Mouse (Mus musculus): ENCODE results near the gene Taok3. TPM values are rescaled to one million over a fixed set of nuclear protein-coding genes. Genes with fewer than 3 reads are reported as not detected.
A peak's percentile ranks its signal among the peaks of the same experiment; 100 is the strongest.
"Not testable (repeated sequence)": the region's sequence is repeated elsewhere in the genome, so short reads cannot be mapped to it uniquely, and the experiment has no call there.

The Taok3 gene
- polyA plus RNA-seq, 1 experiment from 2014 or later: 8.0 TPM

DNA sequence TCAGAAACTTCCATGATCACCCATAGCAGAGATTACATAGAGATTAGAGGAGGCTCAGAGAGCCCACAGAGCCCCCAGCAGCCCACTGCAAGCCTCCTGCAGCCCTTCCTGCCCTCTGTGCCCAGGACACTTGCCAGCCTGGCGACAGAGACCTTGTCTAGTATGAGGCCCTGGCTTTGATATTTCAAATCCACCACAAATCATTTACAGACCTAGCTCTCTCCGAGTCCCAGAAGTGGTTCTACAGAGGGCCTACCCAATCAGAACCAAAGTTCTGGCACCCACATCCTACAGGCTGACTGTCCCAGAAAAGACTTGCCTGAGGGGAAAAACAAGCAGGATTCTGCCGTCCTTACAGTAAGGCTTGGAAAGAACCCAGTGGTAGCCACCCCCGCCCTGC, 165.3 kb downstream of the Taok3 start:
- H3K36me3 ChIP-seq: peaks cover 50% of the 10 kb centered on the region
- no peaks in the 10 kb centered on the region for H3K27me3 ChIP-seq
- no peak overlapping the region for H3K4me3 ChIP-seq (replicated peaks)
- WGBS: 66% methylated on average over 4 of the region's 4 CpGs
- H3K27ac ChIP-seq: no peak overlapping the region
- peaks cover 33% of the 10 kb centered on the region for H3K4me1 ChIP-seq (replicated peaks)
- 0 out of 2 replicates have a peak overlapping the region, but pooled peaks have one; percentile 70 for H3K4me2 ChIP-seq
- ATAC-seq (ENCODE audit: insufficient number of reproducible peaks, insufficient read depth, low FRiP score, low TSS enrichment, low read depth): no peak
- peaks cover 3% of the 10 kb centered on the region; the same call in 1 of the 2 replicates for H3K9me3 ChIP-seq
- no peak overlapping the region for H3K9ac ChIP-seq (replicated peaks)

DNA sequence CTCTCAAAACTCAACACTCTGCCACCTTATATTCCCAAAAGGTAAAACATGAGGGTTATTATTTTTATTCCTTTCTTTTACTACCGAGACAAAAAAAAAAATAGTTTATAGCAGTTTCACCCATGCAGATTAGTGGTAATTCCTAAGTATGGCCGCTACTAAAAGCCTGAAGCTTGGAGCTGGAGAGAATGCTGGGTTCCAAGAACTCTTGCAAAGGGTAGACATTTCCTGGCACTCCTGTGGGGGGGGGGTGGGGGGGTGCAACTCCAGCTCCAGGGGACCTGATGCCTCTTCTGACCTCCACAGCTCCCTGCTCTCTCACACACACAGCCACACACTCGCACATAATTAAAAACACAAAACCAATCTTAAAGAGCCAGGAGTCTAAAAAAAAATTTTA, 166.4 kb downstream of the Taok3 start:
- no peak for ATAC-seq (ENCODE audit: insufficient number of reproducible peaks, insufficient read depth, low FRiP score, low TSS enrichment, low read depth)
- Histone ChIP-seq H3K4me2 (peak overlapping the region; percentile 70), H3K36me3 (peaks cover 43% of the 10 kb centered on the region), H3K27ac (peak overlapping the region; percentile 80; the same call in 1 of the 2 replicates), H3K9me3 (peaks cover 3% of the 10 kb centered on the region; the same call in 1 of the 2 replicates), H3K4me3 (replicated peaks) (peak overlapping the region; percentile 73), H3K9ac (replicated peaks) (peak overlapping the region; percentile 88), H3K27me3 (no peaks in the 10 kb centered on the region), H3K4me1 (replicated peaks) (peaks cover 33% of the 10 kb centered on the region)
- WGBS: 47% methylated on average over 3 of the region's 3 CpGs

DNA sequence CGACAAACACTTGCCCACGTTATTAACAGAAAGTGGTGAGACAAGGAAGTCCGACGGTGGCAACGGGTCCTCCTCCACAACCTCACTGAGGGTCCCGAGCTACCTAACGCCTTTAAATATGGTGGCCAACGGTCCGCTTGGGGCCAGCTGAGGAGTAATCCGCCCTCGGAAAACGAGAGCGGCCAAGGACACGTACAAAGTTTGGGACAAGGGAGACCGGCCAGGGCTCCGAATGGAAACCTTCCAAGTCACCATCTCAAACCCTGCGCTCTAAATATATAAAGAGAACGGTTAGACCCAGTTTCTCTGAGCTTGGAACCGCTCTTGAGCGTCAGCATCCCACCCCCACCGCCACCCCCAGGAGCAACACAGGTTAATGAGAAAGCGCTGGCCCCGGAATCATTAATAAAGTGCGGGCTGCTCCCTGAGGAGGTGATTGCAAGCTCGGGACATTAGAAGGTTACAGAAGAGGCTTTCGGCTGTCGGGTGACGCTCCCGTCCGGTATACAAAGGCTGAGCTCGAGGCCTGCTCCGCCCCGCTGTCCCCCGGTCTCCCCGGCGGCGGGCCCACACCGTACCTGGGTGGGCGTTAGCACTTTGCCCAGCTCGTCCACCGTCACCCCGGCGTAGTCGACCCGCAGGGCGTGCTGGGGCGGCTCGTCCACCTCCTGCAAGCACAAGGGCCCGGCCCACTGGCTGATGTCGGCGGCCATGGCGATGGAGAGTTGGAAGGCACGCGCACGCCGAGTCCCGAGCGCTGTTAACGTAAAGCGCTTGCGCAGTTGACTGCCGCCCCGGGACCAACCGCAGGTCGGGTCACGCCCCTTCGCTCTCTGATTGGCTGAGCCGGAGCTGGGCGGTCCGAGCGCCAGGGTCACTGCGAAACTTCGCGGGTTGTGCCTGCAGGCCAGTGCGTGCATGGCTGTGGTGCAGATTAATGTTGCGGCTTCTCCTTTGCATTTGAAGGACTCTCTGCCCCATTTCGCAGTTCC, 167.2 kb downstream of the Taok3 start, which contains the start of gene Pebp1:
Gene Pebp1 (minus strand): TSS at position 795 of the 992 bp plus-strand sequence.
- Histone ChIP-seq H3K9ac (replicated peaks) (peak within 1 kb of the TSS; percentile 88), H3K4me2 (peak within 1 kb of the TSS; percentile 70), H3K27me3 (no peaks in the 10 kb centered on the region), H3K36me3 (peaks cover 34% of the 10 kb centered on the region), H3K4me3 (replicated peaks) (peak within 1 kb of the TSS; percentile 73), H3K27ac (peak within 1 kb of the TSS; percentile 80), H3K9me3 (peaks cover 3% of the 10 kb centered on the region; the same call in 1 of the 2 replicates), H3K4me1 (replicated peaks) (peaks cover 33% of the 10 kb centered on the region)
- peak; percentile 94 for ATAC-seq (ENCODE audit: insufficient number of reproducible peaks, insufficient read depth, low FRiP score, low TSS enrichment, low read depth)
- under 1% methylated on average over 77 of the region's 77 CpGs for WGBS

DNA sequence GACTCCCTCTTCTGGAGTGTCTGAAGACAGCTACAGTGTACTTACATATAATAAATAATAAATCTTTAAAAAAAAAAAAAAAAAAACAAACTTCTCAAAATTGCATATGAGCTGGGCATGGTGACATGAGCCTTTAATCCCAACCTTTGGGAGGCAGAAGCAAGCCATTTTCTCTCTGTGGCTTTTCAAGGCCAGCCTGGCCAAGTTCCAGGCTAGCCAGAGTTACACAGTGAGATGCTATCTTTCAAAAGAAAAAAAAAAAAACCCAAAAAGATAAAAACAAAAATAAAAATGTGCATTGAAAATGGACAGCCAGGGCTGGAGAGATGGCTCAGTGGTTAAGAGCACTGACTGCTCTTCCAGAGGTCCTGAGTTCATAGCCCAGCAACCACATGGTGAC, 169.7 kb downstream of the Taok3 start:
- H3K4me2 ChIP-seq: no peak overlapping the region
- peaks cover 3% of the 10 kb centered on the region; the same call in 1 of the 2 replicates for H3K9me3 ChIP-seq
- no peak overlapping the region for H3K9ac ChIP-seq (replicated peaks)
- no peak for ATAC-seq (ENCODE audit: insufficient number of reproducible peaks, insufficient read depth, low FRiP score, low TSS enrichment, low read depth)
- no peaks in the 10 kb centered on the region for H3K27me3 ChIP-seq
- peaks cover 14% of the 10 kb centered on the region for H3K36me3 ChIP-seq
- H3K27ac ChIP-seq: no peak overlapping the region
- H3K4me3 ChIP-seq (replicated peaks): no peak overlapping the region
- H3K4me1 ChIP-seq (replicated peaks): peaks cover 28% of the 10 kb centered on the region

DNA sequence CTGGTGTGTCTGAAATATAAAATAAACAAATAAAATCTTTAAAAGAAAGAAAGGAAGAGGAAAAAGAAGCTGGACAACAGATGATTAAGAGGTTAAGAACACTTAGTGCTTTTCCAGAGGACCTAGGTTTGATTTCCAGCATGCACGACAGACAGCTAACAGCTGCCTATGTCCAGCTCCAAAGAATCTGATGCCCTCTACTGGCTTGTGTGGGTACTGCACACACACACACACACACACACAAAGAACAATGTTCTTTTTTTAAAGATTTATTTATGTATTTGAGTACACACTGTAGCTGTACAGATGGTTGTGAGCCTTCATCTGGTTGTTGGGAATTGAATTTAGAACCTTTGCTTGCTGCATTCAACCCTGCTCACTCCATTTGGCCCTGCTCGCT, 170.2 kb downstream of the Taok3 start:
- H3K36me3 ChIP-seq: peaks cover 9% of the 10 kb centered on the region
- ATAC-seq (ENCODE audit: insufficient number of reproducible peaks, insufficient read depth, low FRiP score, low TSS enrichment, low read depth): no peak
- peaks cover 3% of the 10 kb centered on the region; the same call in 1 of the 2 replicates for H3K9me3 ChIP-seq
- 92% methylated on average over 2 of the region's 2 CpGs for WGBS
- no peak overlapping the region for H3K9ac ChIP-seq (replicated peaks)
- H3K4me2 ChIP-seq: no peak overlapping the region
- H3K4me1 ChIP-seq (replicated peaks): peaks cover 24% of the 10 kb centered on the region
- no peaks in the 10 kb centered on the region for H3K27me3 ChIP-seq
- no peak overlapping the region for H3K27ac ChIP-seq
- H3K4me3 ChIP-seq (replicated peaks): no peak overlapping the region

DNA sequence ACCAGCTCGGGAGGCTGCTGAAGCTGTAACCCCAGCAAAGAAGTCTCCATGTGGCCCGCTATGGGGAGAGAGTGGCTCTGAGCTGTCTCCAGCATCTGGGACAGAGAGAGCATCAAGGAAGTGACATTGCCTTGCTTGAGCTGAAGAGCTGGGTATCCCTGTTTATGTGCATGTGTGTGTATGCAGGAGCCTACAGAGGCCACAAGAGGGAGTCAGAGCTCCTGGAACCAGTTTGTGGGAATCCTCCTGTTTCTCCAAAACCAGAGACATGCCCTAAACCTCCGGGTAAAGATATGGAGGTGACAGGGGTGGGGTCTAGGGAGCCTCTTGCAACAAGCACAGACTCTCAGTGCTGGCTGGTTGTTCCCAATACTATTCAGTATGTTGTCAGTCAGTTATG, 171.4 kb downstream of the Taok3 start:
- no peak for ATAC-seq (ENCODE audit: insufficient number of reproducible peaks, insufficient read depth, low FRiP score, low TSS enrichment, low read depth)
- no peak overlapping the region for H3K4me2 ChIP-seq
- H3K9ac ChIP-seq (replicated peaks): no peak overlapping the region
- peaks cover 11% of the 10 kb centered on the region for H3K4me1 ChIP-seq (replicated peaks)
- H3K36me3 ChIP-seq: no peaks in the 10 kb centered on the region
- no peak overlapping the region for H3K4me3 ChIP-seq (replicated peaks)
- WGBS: 89% methylated on average over 3 of the region's 3 CpGs
- H3K27me3 ChIP-seq: no peaks in the 10 kb centered on the region
- no peak overlapping the region for H3K27ac ChIP-seq
- peaks cover 3% of the 10 kb centered on the region; the same call in 1 of the 2 replicates for H3K9me3 ChIP-seq

DNA sequence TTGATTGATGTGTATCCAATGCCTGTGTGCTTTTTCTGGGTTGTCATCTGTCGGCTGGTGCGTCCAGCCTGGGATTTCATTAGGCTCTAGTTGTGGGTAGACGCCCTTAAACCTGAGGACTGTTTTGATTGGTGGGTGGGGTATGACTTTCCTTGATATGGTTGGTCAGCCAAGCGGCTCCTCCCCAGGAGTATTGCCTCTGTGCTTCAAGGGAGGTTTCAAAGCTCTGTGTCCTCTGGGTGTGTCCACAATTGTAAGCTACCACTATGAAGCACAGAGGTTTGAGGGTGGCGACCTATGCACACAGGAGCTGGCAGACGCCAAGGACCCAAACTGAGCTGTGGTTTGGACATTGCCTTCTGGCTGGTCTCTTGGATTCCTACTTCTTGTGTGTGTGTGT, 172.6 kb downstream of the Taok3 start:
- no peak for ATAC-seq (ENCODE audit: insufficient number of reproducible peaks, insufficient read depth, low FRiP score, low TSS enrichment, low read depth)
- H3K36me3 ChIP-seq: no peaks in the 10 kb centered on the region
- H3K4me1 ChIP-seq (replicated peaks): peaks cover 7% of the 10 kb centered on the region; the same call in 1 of the 2 replicates
- H3K4me3 ChIP-seq (replicated peaks): no peak overlapping the region
- H3K27me3 ChIP-seq: no peaks in the 10 kb centered on the region
- no peak overlapping the region for H3K4me2 ChIP-seq
- peaks cover 3% of the 10 kb centered on the region; the same call in 1 of the 2 replicates for H3K9me3 ChIP-seq
- 76% methylated on average over 6 of the region's 6 CpGs for WGBS
- H3K9ac ChIP-seq (replicated peaks): no peak overlapping the region
- no peak overlapping the region for H3K27ac ChIP-seq

DNA sequence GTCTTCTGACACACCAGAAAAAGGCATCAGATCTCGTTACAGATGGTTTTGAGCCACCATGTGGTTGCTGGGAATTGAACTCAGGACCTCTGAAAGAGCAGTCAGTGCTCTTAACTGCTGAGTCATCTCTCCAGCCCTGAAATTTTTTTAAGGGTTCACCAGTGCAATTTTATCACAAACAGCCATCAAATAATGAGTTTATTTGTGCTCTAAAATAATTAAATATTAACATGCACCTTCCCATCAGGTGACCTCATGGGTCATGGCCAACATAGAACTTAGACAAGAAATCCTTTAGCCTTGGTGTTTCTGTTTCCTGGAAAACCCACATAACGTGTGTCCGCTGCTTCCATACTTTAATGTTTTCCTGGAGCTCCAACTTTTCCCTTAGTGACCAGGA, 173.8 kb downstream of the Taok3 start:
- H3K27me3 ChIP-seq; H3K4me1 ChIP-seq (replicated peaks); H3K27ac ChIP-seq; H3K4me3 ChIP-seq (replicated peaks); ATAC-seq (ENCODE audit: insufficient number of reproducible peaks, insufficient read depth, low FRiP score, low TSS enrichment, low read depth); H3K4me2 ChIP-seq; H3K36me3 ChIP-seq; H3K9me3 ChIP-seq; H3K9ac ChIP-seq (replicated peaks): not testable (repeated sequence)
- 86% methylated on average over 3 of the region's 3 CpGs for WGBS

DNA sequence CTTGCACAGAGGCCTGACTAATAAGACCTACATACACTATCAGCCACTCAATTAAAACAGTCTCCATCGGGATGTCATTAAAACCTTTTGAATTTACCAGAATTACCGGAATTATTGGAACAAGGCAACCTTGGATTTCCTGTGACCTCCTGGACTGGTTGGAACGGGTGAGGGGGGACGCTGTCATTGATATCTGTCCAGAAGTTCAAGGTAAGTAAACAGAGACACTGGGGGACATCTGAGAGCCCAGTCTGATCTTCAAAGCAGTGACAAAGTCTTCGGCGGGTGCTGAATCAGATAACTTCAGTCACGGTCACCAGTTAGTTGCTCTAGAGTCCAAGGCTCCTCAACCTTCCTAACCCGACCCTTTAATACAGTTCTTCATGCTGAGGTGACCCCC, 175.1 kb downstream of the Taok3 start:
- Histone ChIP-seq H3K36me3 (no peaks in the 10 kb centered on the region), H3K27ac (no peak overlapping the region), H3K9ac (replicated peaks) (no peak overlapping the region), H3K27me3 (no peaks in the 10 kb centered on the region), H3K4me3 (replicated peaks) (no peak overlapping the region), H3K4me2 (no peak overlapping the region), H3K9me3 (peaks cover 2% of the 10 kb centered on the region; the same call in 1 of the 2 replicates), H3K4me1 (replicated peaks) (no peaks in the 10 kb centered on the region)
- ATAC-seq (ENCODE audit: insufficient number of reproducible peaks, insufficient read depth, low FRiP score, low TSS enrichment, low read depth): no peak
- WGBS: 94% methylated on average over 8 of the region's 8 CpGs

DNA sequence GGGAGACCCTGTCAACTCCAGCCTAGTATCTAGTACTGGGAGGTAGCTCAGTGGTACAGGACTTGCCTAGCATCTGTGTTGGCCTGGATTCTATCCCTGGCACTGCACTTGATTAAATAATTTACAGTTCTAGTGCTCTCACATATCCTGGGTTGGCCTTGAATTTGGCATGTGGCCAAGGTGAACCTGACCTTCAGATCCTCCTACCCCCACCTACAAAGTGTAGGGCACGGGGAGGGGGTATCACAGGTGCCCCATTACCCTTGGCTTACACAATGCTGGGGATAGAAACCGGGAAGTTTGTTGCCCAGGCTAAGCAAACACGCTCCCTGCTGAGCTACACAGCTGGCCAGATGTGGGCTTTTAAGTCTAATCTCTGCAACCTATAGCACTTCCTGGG, 183.0 kb downstream of the Taok3 start:
- no peaks in the 10 kb centered on the region for H3K4me1 ChIP-seq (replicated peaks)
- no peak overlapping the region for H3K9ac ChIP-seq (replicated peaks)
- ATAC-seq (ENCODE audit: insufficient number of reproducible peaks, insufficient read depth, low FRiP score, low TSS enrichment, low read depth): peak; percentile 15; the same call in 1 of the 2 replicates
- H3K9me3 ChIP-seq: no peaks in the 10 kb centered on the region; the same call in 1 of the 2 replicates
- no peaks in the 10 kb centered on the region for H3K36me3 ChIP-seq
- H3K4me3 ChIP-seq (replicated peaks): no peak overlapping the region
- no peak overlapping the region for H3K4me2 ChIP-seq
- 69% methylated on average over 3 of the region's 3 CpGs for WGBS
- H3K27ac ChIP-seq: no peak overlapping the region
- H3K27me3 ChIP-seq: no peaks in the 10 kb centered on the region

DNA sequence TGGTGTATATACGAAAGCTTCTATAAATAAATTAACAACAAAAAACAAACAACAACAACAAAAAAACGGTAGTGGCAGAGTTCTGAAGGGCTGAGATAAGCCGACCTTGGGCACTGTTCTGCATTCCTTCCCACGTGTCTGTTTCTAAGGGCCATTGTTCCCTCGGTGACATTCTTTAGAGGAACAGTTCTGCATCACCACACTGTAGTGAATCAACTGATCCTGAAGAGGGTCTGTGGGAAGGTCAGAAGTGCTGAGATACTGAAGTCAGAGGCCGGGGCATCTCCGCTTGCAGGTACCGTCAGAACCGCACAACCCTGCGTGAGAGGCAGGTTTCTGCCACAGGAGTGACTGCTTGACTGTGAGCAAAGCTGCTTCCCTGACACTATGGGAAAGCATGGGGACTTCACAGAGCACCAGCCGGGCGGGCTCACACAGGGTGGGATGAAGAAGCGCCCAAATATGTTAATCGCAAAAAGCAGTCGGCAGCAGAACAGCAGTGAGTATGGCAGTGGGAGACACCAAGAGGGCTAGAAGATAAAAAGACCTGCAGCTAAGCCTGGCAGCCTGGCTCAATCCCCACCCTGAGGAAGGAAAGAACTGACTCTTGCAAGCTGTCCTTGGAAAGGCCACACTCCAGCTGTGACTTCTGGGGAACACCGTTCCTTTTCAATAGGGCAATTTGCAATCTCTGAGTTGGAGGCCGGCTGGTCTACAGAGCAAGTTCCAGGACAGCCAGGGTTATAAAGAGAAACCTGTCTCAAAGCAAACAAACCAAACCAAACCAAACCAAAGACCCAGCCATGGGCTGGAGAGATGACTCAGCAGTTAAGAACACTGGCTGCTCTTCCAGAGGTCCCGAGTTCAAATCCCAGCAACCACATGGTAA, 184.0 kb downstream of the Taok3 start:
- H3K4me1 ChIP-seq (replicated peaks): no peaks in the 10 kb centered on the region
- ATAC-seq (ENCODE audit: insufficient number of reproducible peaks, insufficient read depth, low FRiP score, low TSS enrichment, low read depth): no peak
- no peaks in the 10 kb centered on the region for H3K27me3 ChIP-seq
- 69% methylated on average over 18 of the region's 18 CpGs for WGBS
- H3K9ac ChIP-seq (replicated peaks): no peak overlapping the region
- H3K4me3 ChIP-seq (replicated peaks): no peak overlapping the region
- no peaks in the 10 kb centered on the region for H3K36me3 ChIP-seq
- H3K9me3 ChIP-seq: peaks cover 3% of the 10 kb centered on the region; the same call in 1 of the 2 replicates
- no peak overlapping the region for H3K27ac ChIP-seq
- H3K4me2 ChIP-seq: no peak overlapping the region
